Mouse (Mus musculus) heart, adult 9 months (tissue): ENCODE measurements at regions not wholly inside any gene's neighbourhood (a gene's known extent, or its start where the extent isn't known, plus 50 kb on each side); places are given as distances from the start of the nearest gene placed in this dataset.

Experiments
- DNase-seq, 2 experiments: peaks; one replicate each; pipeline ENCODE4 v3.0.0; 2022; ENCODE audit warnings: low spot score in 2 of 2

- no peak for DNase-seq
Measured at GRCm38 (mm10) chr13:38281712-38282111, 63.2 kb upstream of the Bmp6 start.

- DNase-seq = no peak
Measured at GRCm38 (mm10) chr13:38287960-38288359, 56.9 kb upstream of the Bmp6 start.

- no peak for DNase-seq
Measured at GRCm38 (mm10) chr13:38288572-38289440, 56.1 kb upstream of the Bmp6 start.

- peak; percentile 63 to 69 for DNase-seq
Measured at GRCm38 (mm10) chr13:38290287-38290941, 54.5 kb upstream of the Bmp6 start.

GRCm38 (mm10) chr13:38291487-38291886, 53.4 kb upstream of the Bmp6 start:
- no peak for DNase-seq
